Mouse (Mus musculus) gastrocnemius, adult 8-10 months (tissue): ENCODE results near the gene Ctdsp1. TPM values are rescaled to one million over a fixed set of nuclear protein-coding genes. Genes with fewer than 3 reads are reported as not detected.

ENCODE experiments used
- DNase-seq, 2 experiments: peaks; one replicate each; pipeline ENCODE4 v3.0.0; 2022; ENCODE audit warnings: low spot score in 2 of 2
- total RNA-seq, 4 experiments: library from RNA; stranded (reverse); gene quantifications; 2 replicates each; pipeline ENCODE4 v1.2.4; 2022

Ctdsp1 gene
- total RNA-seq, result 100 to 1,000 TPM; 105 to 110 (median 107) TPM

GRCm38 (mm10) chr1:74390924-74391748 is at the start of gene Ctdsp1:
TSS of gene Ctdsp1 (plus strand) at chr1:74391509.
- DNase-seq, result peak; percentile 97 to 99

GRCm38 (mm10) chr1:74341898-74342297 is 49.4 kb upstream of the Ctdsp1 start:
- DNase-seq, result no peak

GRCm38 (mm10) chr1:74342308-74342707 is 49.0 kb upstream of the Ctdsp1 start:
- no peak for DNase-seq

- no peak for DNase-seq
Observed at GRCm38 (mm10) chr1:74343161-74343560, 48.1 kb upstream of the Ctdsp1 start.

GRCm38 (mm10) chr1:74344163-74344916 is 47.0 kb upstream of the Ctdsp1 start:
- no peak for DNase-seq

GRCm38 (mm10) chr1:74351185-74351769 is 40.0 kb upstream of the Ctdsp1 start:
- no peak for DNase-seq

- DNase-seq, result no peak
Observed at GRCm38 (mm10) chr1:74352532-74353096, 38.7 kb upstream of the Ctdsp1 start.

GRCm38 (mm10) chr1:74353453-74354229 is 37.7 kb upstream of the Ctdsp1 start:
- no peak for DNase-seq

- DNase-seq, result no peak
Observed at GRCm38 (mm10) chr1:74357531-74357930, 33.8 kb upstream of the Ctdsp1 start.

GRCm38 (mm10) chr1:74359952-74360517 is 31.3 kb upstream of the Ctdsp1 start:
- no peak for DNase-seq

GRCm38 (mm10) chr1:74361812-74362211 is 29.5 kb upstream of the Ctdsp1 start, which contains the start of gene Catip:
TSS of gene Catip (plus strand) at chr1:74362108.
- peak; percentile 63 to 65 for DNase-seq

GRCm38 (mm10) chr1:74362325-74363229 is 28.7 kb upstream of the Ctdsp1 start:
- DNase-seq, result no peak

- DNase-seq, result no peak
Observed at GRCm38 (mm10) chr1:74363437-74363836, 27.9 kb upstream of the Ctdsp1 start.

GRCm38 (mm10) chr1:74364270-74364669 is 27.0 kb upstream of the Ctdsp1 start:
- DNase-seq, result no peak

GRCm38 (mm10) chr1:74367886-74368645 is 23.2 kb upstream of the Ctdsp1 start:
- DNase-seq, result peak in 1 of 2 experiments; percentile 42

- no peak for DNase-seq
Observed at GRCm38 (mm10) chr1:74370040-74370439, 21.3 kb upstream of the Ctdsp1 start.

- DNase-seq, result no peak
Observed at GRCm38 (mm10) chr1:74373372-74373771, 17.9 kb upstream of the Ctdsp1 start.

GRCm38 (mm10) chr1:74374980-74375379 is 16.3 kb upstream of the Ctdsp1 start, which contains the start of gene Slc11a1:
TSS of gene Slc11a1 (plus strand) at chr1:74375195.
- DNase-seq, result no peak

- DNase-seq, result no peak
Observed at GRCm38 (mm10) chr1:74375561-74375960, 15.7 kb upstream of the Ctdsp1 start.
